Mouse (Mus musculus) lung, adult 2 months (tissue): ENCODE measurements around the gene Osgep.

Source experiments
- CTCF ChIP-seq: fragments of 200-500 bp; IDR thresholded peaks from 2 replicates; pipeline ENCODE4 v1.5.1; 2011; ENCODE audit warnings: mild to moderate bottlenecking, low read length, control low read depth; ENCODE audit not compliant: insufficient read depth
- POLR2A ChIP-seq: fragments of 200-500 bp; IDR thresholded peaks from 2 replicates; pipeline ENCODE4 v1.6.1; 2011; ENCODE audit warnings: low read depth, mild to moderate bottlenecking, control low read depth, low read length, borderline replicate concordance; ENCODE audit errors: extremely low read depth

DNA sequence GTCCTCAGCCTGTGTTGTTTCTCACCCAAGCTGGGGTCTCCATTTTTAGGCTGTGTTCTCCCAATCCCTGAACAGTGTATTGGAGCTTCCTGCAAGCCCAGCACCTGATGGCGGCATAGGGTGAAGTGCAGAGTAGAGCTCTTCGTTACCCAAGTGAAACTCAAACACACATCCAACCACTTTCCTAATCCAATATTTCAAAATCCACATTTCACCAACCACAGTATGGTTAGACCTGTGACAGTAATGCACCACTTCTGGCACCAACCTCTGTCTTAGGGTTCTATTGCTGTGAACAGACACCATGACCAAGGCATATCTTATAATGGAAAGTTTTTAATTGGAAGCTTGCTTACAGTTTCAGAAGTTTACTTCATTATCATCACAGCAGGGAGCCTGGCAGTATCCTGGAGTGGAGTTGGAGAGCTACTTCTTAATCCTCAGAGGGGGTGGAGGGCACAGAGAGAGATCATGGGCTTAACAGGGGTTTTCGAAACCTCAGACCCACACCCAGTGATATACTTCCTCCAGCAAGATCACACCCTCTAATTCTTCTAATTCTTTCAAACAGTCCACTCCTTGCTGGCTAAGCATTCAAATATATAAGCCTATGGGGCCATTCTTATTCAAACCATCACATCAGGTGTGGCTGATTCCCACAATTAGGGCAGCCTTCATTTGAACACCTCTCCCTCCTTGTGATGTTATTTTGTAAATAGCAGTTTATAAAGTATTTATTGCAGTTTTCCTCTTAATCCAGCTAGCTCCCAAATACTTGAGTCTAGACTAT lies 13.6 kb upstream of the Osgep start:
- TF ChIP-seq CTCF = no peak
- TF ChIP-seq POLR2A = no peak
